Mouse (Mus musculus) T-helper 2 cell (primary cell): ENCODE measurements at regions not wholly inside any gene's neighbourhood (a gene's known extent, or its start where the extent isn't known, plus 50 kb on each side); places are given as distances from the start of the nearest gene placed in this dataset.

Experiments used
- in situ Hi-C: fragments of 300-600 bp; cut with MboI, MseI; formaldehyde crosslinking; loops from one replicate; pipeline ENCODE4 v1.15.1; 2025; ENCODE audit warnings: high pct_unique_total_duplicates

- in situ Hi-C loops = no loop called here
Measured at GRCm38 (mm10) chr11:71976724-71977481, 60.4 kb downstream of the Aipl1 start.

GRCm38 (mm10) chr11:71971351-71971750 lies 66.0 kb downstream of the Aipl1 start:
- in situ Hi-C loops = no loop called here

- in situ Hi-C loops = no loop called here
Measured at GRCm38 (mm10) chr11:71962306-71962705, 75.0 kb downstream of the Aipl1 start.

DNA sequence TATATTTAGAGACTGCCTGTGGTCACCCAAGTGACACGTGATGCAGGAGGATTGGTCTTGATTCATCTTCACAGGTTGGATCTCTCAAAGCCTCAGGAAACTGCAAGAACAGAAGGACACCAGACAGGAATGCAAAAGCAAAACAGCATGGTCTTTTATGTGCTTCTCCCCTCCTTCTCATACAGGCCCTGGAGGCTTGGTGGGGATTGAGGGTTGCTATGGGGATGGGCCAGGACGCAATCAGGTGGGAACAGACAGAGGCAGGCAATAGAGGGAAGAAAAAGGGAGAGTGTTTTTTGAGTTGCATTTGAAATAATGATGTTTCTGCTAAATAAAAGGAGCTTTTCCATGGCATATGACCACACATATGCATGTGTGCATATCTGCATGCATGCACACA lies 84.8 kb downstream of the Aipl1 start:
- in situ Hi-C loops = no loop called here

DNA sequence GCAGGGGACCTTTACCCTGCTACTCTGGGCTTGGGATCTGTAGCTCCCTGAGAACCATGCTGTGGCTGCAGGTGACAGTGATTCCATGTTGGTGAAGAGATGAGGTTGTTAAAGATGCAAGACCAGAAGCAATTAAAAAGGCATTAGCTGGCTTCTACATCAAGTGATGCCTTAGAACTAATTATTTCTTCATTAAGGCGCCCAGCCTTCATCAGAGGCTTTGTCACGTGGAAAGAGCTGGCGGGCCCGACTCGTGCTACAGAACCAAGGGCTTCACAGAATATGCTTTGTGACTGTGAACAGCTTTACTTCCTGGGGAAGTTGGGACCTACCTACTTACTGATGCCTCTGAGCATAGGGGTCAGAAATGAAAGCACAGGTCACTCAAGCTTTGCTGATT lies 90.1 kb downstream of the Aipl1 start:
- in situ Hi-C loops = loop anchor here (5.0 kb wide), 1 partner anchor 310 kb away; no protein-coding TSS in a partner anchor

- in situ Hi-C loops = loop anchor here (5.0 kb wide), 1 partner anchor 312 kb away; no protein-coding TSS in a partner anchor
Measured at GRCm38 (mm10) chr11:71945098-71945413, 92.3 kb downstream of the Aipl1 start.

- in situ Hi-C loops = loop anchor here (5.0 kb wide), 1 partner anchor 313 kb away; no protein-coding TSS in a partner anchor
Measured at GRCm38 (mm10) chr11:71944398-71945097, 92.8 kb downstream of the Aipl1 start.

DNA sequence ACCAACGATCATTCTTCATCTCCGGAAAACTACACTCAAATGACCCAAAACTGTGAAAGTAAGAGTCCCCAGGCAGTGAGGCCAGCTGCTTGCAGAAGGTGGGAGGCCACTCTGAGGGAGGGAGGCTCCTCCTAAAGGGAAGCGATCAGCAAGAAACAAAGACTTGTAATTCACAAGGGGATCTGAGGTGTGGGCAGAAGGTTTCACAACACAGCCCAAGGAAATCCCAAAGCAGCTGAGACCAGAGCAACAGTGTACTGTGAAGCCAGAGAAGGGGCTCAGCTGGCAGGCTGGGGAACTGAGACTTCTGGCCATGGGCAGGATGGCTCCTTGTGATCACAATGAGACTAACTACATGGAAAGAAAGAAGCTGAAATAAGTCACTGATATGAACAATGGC lies 93.8 kb downstream of the Aipl1 start:
- in situ Hi-C loops = no loop called here

DNA sequence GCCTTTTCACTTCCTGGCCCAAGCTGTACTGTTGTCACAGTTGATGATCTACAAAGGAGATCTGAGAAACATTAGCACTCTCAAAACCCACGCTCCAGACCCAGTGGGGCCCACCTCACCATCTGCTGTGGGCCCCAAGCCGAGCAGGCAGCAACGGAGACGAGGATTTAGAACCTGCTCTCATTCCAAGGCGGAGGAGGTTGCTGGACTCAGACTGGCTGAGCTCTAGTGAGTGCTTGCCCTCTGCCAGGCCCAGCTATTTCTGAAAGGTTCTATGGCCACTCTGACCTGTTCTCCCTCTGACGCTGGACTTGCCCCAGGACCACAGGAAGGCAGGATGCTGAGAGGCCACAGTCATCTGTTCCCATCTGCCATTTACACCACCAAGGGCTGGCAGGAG lies 98.2 kb downstream of the Aipl1 start:
- in situ Hi-C loops = no loop called here

- in situ Hi-C loops = no loop called here
Measured at GRCm38 (mm10) chr11:71937108-71937507, 100.2 kb downstream of the Aipl1 start.

DNA sequence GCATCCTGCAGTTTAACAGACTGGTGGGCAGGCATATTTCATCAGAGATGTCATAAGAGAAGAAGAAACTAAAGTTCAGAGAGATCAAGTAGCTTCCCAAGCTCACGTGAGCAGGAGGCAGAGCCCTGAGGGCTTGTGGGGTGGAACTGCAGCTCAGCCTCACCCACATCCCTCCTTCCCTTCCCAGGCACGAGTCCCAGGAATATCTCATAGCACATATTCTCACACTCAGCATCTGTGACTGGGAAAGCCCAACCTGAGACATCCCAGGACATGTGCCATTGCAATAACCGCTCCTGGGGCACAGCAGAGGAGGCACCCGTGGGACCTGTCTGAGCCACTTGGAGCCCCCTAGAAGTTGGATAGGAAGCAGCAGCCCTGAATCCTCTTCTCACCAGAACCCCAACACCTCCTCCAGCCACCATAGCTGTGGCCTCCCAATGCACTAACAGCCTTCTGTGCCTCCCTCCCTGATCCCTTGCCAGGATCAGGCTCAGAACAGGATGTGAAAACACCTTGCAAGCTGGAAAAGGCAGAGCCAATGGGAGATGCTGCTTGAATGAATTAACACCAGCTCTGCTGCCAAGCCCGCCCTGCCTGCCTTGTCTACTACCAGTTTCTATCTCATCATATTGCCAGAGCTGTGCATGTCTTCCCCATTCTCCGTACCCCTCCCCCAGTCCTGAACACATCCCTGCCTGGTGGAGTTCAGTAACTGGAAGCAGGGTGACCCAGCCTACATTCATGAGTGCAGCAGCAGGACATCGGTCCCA lies 107.4 kb downstream of the Aipl1 start:
- in situ Hi-C loops = no loop called here

DNA sequence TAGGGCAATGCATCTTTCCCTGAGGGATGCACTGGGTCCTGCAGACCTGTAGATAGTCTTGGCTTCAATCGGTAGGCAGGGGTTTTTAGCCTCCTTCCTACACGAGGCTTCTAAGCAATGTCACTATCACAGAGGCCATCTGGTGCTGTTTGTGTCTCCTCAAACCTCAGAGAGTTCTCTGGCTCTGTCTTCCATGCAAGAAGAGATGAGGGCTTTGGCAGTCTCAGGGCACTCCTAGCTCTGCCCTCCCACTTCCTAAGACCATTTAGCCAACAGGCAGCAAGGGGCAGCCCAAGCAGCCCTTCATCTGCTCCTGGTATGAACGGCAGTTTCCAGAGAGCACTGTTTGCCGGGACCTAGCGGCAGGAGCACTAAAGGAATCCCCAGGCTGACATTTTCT lies 122.6 kb downstream of the Aipl1 start:
- in situ Hi-C loops = no loop called here

GRCm38 (mm10) chr11:71912626-71913025 lies 124.7 kb downstream of the Aipl1 start:
- in situ Hi-C loops = no loop called here

DNA sequence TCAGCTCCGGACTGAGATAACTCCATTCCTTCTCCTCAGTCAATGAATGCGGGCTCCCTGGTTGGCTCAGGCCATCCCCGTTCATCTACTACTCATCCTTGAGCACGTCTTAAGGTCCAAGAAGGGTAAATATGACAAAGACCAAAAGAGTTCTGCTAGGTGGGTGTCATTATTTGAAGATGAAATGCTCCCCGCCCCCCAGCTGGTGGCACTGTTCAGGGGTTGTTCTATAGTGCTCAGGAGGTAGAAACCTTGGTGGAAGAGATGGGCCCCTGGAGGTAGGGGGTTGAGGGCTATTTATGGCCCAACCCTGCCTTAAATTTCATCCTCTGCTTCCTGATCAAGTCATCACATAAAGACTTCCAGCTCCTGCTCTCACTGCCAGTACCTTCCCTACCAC lies 126.0 kb downstream of the Aipl1 start:
- in situ Hi-C loops = no loop called here

DNA sequence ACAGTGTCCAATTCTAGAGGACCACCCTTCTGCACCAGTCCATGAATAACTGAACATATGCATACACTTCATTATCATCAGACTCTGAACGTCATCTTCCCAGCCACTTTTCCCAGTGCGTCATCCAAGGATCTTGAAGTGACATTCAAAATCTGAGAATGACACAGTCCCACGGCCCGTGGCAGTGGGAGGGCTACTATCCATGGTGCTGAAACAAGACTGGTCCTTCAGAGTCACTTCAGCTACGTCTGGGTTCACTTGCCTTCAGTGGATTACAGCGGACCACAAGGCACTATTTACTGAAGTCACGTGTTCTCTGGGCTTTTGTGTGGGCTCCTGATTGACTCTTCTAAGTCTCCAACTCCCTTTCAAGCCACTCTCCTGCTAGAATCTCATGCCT lies 128.7 kb downstream of the Aipl1 start:
- in situ Hi-C loops = no loop called here

GRCm38 (mm10) chr11:71903020-71903410 lies 134.3 kb downstream of the Aipl1 start:
- in situ Hi-C loops = no loop called here

DNA sequence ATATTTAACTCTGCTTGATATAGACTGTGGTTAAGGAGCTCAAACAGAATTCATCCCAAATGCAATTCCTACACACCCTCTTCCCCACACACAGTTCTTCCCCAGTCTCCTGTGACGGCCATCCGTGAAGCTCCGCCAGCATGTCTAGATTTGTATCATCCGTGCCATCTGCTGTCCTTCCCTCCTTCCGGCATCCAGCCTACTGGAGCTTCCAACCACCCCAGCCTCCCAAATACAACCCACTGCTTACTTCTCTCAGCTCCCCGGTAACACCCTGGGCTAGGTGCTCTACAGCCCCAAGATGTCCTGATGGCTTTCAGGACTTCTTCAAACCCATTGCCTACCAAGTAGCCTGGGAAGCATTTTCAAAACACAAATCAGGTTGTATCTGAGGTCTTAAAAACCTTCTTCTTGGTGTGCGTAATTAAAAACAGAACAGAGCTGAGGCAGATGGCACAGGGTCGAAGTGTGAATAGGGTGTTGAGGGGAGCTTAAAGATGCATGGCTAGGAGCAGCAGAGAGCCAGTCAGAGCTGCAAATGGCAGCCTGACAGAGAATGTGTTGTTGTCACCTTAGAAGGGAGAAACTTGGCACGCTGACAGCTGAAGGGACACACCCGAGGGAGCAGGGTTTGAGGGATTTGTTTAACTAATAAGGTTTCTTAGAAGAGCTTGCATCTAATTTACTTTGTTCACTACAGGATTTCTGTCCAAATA lies 134.8 kb downstream of the Aipl1 start:
- in situ Hi-C loops = no loop called here

- in situ Hi-C loops = no loop called here
Measured at GRCm38 (mm10) chr11:71900816-71901215, 136.5 kb downstream of the Aipl1 start.

DNA sequence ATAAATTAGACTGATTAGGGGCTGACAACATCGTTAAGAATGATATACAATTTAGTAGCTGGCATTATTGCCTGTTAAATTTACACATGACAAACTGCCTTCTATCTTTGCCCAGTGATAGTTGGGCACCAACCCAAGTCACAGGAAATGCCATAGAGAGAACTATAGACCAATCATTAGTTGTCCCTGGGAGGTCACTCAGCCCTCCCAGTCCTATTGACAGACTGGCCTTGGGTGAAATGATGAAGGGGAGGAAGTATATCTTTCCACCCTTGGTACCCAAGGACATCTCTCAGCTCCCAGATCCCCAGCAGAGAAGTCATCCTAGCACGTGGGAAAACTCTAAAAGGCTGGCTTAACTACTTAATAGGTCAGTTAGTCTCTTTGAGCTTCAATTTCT lies 139.8 kb downstream of the Aipl1 start:
- in situ Hi-C loops = no loop called here

- in situ Hi-C loops = no loop called here
Measured at GRCm38 (mm10) chr11:71897141-71897540, 140.2 kb downstream of the Aipl1 start.

DNA sequence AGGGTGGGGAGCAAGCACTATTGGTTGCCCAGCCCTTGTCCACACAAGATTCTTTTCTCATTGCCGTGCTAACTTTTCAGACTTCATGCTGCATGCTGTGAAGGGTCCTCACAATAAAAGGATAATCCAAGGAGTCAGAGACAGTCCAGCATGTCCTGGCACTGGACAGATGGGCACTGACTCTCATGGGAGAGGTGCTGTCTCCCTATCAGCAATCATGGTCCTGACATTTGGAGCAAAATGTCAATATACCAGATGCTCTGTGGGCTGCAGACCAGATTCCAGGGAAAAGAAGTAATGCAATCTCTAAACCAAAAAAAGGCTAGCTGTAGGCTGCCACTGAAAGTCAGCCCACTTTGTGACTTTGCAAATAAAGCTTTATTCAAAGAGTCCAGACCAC lies 141.5 kb downstream of the Wscd1 start:
- in situ Hi-C loops = no loop called here

DNA sequence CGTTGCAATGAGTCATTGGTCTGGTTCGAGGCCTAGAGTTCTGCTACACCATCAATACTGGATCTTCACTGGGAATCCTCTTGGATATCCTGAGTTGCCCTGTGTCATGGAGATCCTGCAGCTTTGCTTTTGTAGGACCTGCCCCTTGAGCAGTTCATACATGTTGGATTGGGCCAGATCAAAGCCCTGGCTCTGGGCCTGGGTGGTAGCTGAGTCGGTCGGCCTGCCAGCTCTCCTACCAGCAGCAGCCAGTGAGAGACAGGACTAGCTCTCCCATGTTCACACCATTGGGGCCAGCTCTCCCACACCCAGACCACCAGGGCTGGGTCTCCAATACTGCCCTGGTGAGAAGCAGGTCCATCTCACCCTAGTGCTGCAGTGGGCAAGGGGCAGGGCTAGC lies 139.4 kb downstream of the Wscd1 start:
- in situ Hi-C loops = no loop called here
